Mouse (Mus musculus): ENCODE measurements around the gene Lrrc1. TPM values are rescaled to one million over a fixed set of nuclear protein-coding genes. Genes with fewer than 3 reads are reported as not detected.
"Not testable (repeated sequence)": the region's sequence is repeated elsewhere in the genome, so short reads cannot be mapped to it uniquely, and the experiment has no call there.

The Lrrc1 gene
- total RNA-seq (2022): 1 to 10 TPM; 5.7 to 9.2 (median 7.9) TPM

DNA sequence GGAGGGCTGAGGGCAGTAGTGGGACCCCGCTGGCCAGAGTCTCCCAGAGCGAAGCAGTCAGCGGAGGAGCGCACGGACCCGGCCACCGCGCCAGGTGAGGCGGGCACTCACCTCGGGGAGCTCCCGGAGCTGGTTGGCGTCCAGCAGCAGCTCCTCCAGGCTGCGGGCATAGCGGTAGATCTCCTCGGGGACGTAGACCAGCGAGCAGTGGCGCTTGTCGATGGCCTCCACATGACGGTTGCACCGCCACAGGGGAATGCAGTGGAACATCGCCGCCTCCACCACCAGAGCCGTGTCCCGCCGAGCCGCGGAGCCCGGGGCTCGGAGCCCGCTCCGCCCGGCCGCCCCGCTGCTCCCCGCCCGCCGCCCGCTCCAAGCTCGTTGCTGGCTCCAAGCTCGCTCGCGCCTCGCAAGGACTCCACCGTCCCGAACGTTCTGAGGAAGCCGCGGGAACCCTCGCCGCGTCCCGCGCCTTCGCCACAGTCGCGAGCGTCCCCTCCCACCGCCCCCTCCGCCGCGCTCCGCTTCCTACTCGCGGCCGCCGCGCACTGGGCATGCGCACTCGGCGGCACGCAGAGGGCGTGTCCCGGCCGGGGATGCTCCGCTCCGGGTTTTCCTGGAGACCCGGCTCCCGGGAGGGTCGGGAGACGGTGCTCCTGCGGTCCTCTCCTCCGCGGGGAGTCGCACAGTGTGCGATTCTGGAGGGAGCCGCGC lies at the start of gene Lrrc1:
Gene Lrrc1, minus strand, starts transcription at position 517 of the 714 bp plus-strand sequence.
- DNase-seq (ENCODE audit: low spot score in 2 of 2): peak; percentile 51 to 77

DNA sequence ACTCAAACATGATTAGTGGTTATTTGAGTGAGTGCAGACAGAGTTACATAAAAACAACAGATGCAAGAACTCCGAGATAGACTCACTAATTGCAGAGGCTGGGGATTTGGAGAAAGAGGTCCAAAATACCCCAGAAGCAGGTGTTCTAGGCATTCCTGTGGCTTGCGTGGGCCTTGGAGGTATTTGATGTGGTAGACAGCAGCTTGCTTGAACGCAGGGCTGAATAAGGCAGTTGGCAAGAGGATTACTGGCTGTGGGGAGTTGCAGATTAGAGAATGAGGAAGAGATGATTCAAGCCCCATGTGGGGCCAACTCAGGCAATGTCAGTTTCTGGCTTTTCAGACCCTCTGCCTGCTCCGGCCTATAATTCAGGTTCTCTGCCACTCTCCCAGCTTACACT lies 47.8 kb upstream of the Lrrc1 start:
- peak; percentile 19 to 28 for DNase-seq (ENCODE audit: low spot score in 2 of 2)

DNA sequence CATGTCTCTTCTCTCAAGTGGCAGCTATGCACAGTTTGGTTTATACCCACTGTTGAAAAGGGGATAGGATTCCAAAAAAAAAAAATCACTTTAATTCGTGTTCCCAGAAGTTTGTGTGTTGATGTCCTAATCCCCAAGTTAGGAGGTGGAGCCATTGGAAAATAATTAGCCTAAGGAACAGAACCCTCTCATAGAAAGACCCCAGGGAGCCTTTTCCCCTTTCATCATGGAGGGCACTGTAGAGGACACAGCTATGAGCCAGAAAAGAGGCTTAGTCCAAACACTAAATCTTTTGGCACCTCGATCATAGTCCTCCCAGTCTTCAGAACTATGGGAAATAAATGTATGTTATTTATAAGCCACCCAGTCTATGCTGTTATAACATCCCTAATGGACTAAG lies 44.8 kb upstream of the Lrrc1 start:
- no peak for DNase-seq (ENCODE audit: low spot score in 2 of 2)

DNA sequence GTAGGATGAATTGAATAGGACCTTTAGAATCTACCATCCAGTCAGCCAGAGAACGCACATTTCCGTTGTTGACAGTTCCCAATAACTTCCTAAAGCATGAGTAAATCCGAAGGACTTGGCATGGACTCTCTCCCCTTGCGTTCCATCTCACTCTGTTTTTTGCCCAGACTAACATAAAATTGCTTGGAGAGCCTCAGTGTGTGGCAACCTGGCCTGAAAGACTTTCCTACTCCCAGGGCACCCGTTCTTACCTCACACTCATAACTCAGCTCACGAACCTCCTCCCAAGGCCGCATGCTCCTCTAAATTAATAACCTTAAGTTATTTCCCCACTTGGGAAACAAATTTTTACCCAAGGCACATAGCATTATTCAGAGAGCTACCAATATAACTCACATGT lies 42.9 kb upstream of the Lrrc1 start:
- no peak for DNase-seq (ENCODE audit: low spot score in 2 of 2)

DNA sequence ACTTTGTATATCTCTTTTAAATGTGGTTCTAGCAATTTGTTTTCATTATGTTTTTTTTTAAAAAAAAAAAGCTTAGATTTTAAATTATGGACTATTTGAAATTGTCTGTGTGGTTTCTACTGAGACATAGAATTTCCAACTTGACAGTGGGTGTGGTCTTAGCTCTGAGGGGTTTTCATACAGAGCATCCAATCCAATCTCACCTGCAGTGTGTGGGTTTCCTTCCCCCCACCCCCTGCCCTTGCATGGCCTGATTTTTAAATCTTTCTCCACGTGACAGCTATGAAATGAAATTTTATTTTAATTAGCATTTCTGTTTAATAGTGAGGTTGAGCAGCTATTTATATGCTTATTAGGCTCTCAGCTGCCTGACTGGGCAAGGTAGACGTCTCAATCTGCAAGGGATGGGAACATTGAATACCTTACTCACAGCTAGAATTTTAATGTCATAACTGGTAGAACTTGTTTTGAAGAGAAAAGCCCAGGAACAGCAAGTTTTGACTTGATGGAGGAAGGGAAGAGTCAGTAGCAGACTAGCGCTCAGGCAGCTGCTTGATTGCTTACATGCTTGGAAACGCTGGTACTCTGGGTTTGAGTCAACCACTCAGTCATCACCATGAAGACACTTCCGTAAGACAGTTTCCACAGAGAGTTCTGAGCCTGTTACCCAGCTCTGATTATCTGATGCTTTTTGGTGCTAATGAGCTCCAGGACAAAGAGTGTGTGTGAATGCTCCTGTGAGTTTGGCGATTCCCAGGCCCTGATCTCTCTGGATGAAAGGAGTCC lies 42.3 kb upstream of the Lrrc1 start:
- DNase-seq (ENCODE audit: low spot score in 2 of 2): no peak

DNA sequence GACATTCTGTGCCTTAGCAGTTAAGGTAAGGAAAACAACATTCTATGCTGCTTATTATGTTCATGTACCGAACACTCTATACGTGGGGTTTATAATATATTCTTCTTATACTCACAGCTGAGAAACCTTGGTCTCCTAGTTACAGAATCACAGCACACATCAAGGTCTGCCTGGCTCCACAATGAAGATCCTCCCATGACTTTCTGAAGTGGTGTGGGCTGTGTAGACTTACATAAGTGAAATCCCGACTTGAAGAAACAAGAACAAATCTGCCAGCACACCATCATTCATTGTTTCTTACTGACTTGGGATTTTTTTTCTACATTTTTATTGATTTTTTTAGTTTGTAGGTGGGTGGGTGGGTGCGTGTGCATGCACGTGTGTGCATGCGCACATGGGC lies 40.1 kb upstream of the Lrrc1 start:
- no peak for DNase-seq (ENCODE audit: low spot score in 2 of 2)

DNA sequence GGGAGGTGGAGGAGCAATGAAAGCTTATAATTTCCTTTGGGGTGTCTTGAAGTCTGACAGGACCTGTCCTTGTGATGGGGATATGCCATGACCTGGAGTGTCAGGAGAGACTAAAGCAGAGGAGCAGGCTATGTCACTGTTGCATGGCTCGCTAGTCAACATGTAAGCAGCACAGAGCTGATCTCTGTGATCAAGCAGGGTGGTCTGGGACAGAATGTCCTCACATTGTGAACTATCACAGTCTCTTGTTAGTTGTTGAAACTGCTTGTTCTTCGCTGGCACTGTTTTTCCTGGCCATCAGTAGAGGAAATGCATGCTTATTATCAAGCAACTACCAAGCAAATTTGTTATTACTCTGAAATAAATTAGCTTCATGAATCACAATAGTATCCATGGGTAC lies 38.6 kb upstream of the Lrrc1 start:
- DNase-seq (ENCODE audit: low spot score in 2 of 2): no peak

DNA sequence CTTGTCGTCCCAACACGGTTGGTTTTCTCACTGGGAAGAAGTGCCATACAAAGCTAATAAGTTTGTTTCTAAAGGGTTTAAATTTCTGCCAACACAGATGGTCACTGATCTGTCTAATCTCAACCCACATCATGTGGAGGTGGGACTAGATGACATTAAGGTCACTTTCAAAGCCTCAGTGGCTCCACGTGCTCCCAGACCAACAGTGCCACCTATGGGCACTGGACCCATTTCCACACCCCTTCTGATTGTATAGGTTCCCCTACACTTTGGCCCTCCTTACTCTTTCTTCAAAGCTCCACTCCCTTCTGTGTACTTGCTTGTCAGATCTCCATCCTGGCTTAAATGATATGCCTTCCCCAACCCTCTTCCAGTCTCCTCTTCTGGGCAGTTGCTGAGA lies 35.2 kb upstream of the Lrrc1 start:
- DNase-seq (ENCODE audit: low spot score in 2 of 2): no peak

DNA sequence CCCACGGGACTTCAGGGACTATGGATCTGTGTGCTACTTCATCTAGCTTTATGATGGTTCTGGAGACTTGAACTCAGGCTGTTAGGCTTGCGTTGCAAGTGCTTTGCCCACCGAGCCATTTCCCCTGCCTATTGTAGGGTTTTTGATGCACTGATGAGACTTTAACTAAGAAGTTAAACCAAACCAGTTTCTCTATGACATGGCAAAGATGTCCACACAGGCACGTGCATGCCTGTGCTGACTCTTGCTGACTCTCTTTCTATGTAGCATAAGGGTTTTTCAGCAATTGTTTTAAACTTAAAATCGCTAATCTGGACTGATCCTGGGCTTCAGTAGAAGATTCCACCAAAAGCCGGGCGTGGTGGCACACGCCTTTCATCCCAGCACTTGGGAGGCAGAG lies 33.3 kb upstream of the Lrrc1 start:
- no peak for DNase-seq (ENCODE audit: low spot score in 2 of 2)

DNA sequence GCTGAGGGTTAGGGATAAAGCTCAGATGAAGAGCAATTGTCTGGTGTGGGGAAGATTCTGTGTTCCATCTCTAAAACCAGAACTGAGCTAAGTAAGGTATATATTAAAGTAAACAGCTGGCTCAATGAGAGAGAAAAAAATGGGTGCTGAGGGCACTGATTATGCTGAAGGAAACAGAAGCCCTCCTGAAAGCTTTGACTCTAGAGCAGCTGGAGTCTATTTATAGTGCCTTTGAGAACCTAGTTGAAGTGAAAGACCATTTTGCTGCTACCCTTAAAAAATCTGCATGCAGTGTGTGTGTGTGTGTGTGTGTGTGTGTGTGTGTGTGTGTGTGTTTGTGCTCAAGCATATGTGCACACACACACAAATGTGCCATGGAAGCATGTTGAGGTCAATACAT lies 32.7 kb upstream of the Lrrc1 start:
- DNase-seq (ENCODE audit: low spot score in 2 of 2): no peak

DNA sequence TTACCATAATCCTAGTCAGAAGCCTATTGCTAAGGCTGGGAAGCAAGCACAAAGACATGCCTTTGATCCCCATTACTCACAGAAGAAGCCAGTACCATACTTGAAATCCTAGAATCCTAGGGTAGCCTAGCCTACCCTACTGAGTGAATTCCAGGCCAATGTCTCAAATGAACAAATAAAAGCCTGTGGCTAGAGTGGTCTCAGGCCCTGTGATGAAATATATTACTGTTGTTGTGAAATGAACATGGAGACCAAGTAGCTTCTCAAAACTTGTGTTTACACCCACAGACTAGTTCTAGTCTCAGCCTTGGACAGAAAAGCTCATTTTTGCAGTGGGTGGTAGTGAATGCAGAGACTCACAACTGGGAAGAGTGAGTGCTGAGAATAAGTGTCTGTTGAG lies 31.6 kb upstream of the Lrrc1 start:
- no peak for DNase-seq (ENCODE audit: low spot score in 2 of 2)

DNA sequence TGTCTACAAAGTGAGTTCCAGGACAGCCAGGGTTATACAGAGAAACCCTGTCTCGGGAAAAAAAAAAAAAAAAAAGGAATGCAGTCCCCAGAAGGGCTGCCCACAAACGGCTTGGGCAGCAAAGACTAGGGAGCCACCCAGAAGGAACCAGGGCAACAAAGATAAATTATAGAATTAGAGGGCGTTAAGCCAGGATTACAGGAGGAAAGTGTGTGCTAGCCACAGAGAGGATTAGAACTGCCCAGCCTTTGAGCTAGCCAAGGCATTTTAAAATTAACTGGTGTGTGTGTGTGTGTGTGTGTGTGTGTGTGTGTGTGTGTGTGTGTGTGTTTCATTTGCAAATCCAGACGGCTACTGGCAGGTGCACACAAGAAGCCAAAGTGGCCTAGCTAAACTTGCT lies 30.3 kb upstream of the Lrrc1 start:
- not testable (repeated sequence) for DNase-seq (ENCODE audit: low spot score in 2 of 2)

DNA sequence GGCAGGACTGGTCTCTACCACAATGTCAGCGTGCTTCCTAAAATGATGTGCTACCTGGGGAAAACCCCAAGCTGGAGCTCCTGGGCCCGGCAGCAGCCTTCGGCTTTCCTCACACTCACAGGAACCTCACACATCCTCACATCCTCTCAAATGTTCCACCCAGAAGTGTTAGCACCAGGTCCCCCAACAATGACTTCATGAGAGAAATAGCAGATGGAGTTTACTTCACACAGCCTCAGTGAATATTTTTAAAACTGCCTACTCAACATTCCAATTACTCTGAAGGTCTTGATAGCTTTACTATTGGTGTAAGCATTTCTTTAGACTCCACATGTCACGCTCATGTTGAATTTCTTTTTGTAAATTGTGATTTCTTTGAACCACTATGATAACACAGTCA lies 27.2 kb upstream of the Lrrc1 start:
- no peak for DNase-seq (ENCODE audit: low spot score in 2 of 2)

DNA sequence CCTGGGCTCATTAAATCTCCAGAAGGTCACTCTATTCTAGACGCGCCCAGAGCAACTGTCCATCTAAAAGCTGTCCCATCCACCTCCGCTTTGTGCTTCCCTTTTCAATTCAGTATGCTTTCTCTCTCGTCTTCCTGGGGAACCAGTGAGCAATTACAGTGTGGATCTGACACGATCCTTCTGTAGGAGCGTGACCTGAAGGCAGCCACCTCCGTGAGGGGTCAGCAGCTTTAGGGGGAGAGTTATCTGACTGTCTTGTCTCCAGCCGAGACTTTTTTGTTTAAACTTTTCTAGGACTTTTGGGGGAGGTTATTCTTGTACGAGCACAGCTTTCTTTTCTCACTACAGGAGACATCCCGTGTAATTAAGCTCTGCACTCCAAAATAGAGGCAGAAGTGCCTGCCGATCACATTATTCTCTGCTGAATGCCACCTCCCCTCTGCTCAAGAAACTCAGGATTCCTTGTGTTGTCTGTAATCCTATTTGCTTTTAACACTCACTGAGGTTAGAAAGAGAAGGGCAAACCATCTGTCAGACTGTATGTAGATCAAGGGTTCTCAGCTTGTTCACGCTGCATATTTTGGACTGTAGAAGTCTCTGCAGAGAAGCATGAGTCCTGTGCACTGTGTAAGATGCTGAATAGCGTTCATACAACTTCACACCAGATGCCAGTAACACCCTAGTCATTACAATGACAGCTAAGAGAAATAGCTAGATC lies 24.3 kb upstream of the Lrrc1 start:
- no peak for DNase-seq (ENCODE audit: low spot score in 2 of 2)

DNA sequence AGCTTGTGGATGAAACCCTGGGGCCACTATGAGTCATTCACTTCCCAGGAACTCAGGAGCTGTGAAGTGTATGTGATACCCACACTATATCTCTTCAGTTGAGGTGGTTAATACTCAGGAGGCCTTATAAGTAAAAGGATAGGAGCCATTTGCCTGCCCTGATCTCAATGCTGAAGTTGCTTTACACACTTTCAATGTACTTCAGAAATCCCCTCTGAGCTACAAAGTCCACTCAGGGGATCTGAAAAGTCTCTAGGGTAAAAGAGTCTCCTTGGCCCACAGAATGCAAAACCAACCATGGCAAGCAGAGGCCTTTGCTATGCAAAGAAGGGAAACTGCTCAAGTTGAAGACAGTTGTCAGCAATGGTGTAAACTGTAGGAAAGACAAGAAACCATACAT lies 17.2 kb upstream of the Lrrc1 start:
- DNase-seq (ENCODE audit: low spot score in 2 of 2): no peak

DNA sequence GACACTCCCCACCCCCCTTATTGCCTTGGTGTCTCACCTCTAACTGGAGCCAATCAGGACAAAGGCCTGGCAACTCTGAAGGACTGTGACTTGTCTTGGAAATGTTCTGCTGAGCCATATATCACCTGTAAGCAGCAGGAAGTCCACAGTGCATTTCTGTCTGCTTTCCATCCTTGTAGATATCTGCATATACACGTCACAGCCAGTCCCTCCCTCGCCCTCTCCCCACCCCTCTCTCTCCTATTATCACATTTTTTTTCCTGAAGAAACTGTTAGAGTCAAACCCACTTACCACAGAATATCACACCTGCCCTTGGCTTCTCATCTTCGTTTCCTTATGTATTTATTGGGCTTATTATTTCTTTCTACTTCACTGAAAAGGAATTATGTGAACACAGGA lies 13.3 kb upstream of the Lrrc1 start:
- DNase-seq (ENCODE audit: low spot score in 2 of 2): no peak

DNA sequence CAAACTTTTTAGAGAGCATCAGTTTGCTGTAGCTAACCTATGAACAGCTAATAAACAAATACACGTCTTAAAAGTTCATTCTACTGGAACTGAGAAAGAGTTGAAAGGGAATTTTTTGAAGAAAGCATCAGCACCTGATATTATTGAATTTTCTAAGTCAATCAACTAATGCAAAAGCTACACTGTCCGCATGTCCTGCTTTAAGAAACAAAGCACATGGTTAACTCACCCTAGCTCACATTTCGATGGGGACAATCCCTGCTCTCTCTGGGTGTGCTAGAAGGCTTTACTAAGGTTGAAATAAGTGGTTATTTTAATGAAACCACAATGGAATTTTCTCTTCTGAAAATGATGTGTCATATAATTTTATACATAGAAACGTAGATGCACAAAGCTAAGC lies 12.5 kb upstream of the Lrrc1 start:
- DNase-seq (ENCODE audit: low spot score in 2 of 2): no peak

DNA sequence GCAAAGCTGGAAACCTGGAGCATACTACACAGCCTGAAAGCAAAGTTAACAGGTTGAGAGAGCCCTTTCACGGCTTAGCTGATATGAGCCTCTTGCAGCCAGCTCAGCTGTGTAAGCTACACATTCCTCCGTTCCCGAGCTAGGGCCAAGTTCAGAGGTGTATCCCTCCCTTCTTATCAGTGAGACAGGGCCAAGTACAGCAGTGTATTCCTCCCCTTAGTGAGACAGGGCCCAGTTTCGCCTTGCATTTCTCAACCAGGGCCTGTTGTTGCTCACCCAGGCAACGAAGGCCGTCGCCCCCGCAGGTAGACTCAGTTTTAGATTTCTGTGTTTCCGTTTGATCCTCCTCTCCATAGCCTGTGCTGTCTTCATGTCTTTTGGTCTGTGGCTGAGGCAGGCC lies 11.8 kb upstream of the Lrrc1 start:
- no peak for DNase-seq (ENCODE audit: low spot score in 2 of 2)

DNA sequence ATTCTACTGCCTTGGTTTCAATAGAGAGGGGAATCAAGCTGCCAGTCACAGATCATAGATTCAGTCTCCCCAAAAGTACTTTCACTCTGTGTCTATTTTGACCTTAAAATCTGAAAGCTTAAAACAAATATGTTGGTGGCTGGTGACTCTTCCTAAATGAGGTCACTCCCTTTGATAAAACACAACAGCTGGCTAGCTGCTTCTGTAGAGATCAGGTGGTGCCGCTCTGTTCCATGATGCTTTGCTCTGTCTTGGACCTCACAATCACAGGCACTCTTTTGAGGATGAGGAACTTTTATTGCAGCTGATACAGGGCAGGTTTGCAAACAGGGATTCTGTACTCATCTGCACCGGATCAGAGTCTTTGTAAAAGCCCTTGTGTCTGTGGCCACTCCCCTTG lies 8.8 kb upstream of the Lrrc1 start:
- DNase-seq (ENCODE audit: low spot score in 2 of 2): no peak

DNA sequence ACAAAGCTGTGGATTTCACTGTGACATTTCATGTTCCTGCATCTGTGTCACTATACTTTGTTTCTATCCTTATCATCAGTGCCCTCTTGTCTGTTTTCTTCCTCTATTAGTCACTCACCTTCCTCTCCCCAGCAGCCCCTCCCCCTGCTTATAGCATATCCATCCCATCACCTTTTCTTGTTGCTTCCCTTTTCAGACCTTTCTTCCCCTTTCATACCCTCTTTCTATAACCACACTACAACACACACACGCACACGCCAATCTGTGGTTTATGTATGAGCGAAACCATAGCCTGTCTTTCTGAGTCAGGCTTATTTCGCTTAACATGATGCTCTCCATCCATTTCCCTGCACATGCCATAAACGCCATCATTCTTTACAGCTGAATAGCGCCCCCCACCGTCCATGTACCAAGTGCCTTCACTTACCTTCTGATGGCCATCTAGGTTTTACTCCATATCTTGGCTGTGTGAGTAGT lies 6.4 kb upstream of the Lrrc1 start:
- no peak for DNase-seq (ENCODE audit: low spot score in 2 of 2)

DNA sequence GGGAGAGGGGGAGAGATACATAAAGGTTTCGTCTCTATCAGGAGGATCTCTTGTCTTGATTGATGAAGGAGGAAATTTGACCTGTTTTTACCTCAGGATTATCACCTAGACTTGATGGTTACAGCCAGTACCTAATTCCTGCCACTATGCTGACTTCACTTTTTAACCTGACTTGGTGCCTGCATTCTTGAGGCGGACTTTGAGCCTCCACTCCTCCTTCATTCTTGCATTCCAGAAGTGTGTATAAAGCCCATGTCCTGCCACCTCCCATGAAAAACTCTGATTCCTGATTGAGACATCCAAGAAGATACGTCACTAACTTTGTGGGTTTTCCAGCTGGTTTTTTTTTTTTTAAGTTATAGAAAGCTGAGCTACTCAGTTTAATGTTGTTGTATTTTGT lies 1.3 kb upstream of the Lrrc1 start:
- no peak for DNase-seq (ENCODE audit: low spot score in 2 of 2)

DNA sequence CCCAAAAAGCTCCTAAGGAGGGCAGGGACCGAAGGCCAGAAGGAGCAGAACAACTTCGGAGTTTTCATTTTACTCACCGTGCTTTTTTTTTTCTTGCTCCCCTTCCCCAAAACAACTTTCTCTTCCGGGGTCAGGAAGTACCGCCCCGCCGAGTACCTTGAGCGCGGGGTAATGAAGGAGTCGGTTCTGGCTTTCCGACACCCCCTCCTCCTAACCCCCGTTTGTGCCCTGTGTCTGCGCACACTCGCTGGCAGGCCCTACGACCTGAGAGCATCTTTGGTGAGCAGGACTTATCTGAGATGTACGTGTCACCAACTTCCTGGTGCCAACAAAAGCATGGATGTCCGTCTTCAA lies 375 bp upstream of the Lrrc1 start:
- no peak for DNase-seq (ENCODE audit: low spot score in 2 of 2)
